Mouse (Mus musculus): ENCODE data around the gene Fam133b.

Fam133b gene

DNA sequence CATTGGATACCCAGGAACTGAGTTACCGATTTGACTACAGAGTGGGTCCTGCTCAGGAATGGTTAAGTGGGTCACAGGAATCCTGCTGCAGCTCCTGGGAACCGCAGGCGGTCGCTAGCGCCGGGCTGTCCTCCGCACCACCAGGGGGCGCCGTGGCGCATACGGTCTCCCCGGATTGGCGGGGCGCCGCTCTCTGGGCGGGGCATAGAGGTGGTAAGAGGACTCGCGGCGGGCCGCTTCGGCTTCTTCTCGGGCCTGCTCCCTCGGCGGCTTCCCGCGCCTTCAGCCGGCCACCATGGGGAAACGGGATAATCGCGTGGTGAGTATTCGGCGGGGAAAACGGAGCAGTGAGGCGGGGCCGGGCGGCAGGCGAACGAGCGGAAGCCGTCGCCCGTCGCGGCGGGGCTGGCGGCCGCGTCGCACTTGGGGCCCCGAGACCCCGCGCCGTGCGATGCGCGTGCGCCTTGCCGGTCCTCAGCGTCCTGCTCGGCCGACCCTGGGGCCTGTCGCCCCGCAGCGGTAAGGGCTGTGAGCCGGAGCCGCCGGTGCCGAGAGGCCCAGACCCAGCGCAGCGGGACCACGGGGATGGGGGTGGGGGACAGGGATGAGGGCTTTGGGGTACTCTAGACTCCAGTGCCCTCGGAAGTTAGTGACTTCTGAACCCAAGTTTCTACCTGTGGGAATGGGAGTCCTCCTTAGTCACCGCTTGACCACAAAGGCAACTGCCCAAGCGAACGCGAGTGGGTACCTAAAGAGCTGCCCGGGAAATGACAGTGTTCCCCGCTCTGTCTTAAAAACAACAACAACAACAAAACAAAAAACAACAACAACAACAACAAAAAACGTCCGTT lies at the start of gene Fam133b:
Fam133b (plus strand) TSS at position 205 of the 851 bp plus-strand sequence.
- DNase-seq (ENCODE audit: low spot score in 2 of 2), result peak; percentile 90 to 95

DNA sequence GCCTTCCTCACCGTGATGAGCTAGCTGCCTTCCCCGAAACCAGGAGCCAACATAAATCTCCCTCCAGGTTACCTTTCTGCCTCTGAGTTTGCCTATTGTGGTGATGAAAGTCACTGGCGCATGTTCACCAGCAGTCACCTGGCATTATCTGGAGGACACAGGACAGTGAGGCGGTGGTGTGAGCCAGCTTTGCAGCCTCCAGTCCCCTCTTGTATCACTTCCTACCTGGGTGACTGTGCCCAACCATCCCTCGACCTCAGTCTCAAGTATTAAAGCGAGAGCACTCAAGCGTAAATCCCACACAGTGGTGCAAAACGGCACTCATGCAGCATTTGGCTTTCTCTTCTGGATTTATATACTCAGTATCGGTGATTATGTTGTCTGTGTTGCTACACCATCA lies 49.7 kb upstream of the Fam133b start:
- DNase-seq (ENCODE audit: low spot score in 2 of 2), result no peak

DNA sequence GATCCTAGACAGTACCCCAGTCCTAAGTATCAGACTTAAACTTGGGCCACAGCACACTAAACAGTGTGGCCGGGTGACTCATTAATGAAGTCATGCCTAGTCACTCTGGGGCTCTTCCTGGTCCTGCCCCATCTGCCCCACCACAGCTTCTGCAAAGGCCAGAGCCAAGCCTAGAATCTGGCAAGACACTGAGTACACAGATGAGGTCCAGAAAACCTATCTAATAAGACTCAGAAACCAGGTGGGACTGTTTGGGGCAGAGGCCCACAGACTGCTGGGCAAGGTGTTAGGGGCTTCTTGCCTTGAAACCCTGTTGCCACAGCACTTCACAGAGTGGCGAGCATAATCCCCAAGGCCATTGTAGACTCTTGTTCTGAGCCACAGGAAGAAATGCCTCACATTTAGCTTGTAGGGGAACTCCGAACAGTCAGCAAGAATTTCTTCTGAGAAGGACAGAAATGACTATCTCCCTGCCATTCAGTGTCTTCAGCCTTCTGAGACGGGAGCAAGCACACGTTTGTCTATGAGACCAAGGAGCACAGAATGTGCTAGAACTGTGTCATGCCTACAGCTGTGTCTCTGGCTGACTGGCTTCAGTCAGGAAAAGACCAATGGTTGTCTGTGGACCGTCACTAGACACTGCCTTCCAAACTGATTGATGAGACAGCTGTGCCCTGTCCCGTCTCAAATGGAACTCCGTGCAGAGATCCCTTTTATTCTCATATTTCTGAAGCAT lies 49.0 kb upstream of the Fam133b start:
- no peak for DNase-seq (ENCODE audit: low spot score in 2 of 2)

DNA sequence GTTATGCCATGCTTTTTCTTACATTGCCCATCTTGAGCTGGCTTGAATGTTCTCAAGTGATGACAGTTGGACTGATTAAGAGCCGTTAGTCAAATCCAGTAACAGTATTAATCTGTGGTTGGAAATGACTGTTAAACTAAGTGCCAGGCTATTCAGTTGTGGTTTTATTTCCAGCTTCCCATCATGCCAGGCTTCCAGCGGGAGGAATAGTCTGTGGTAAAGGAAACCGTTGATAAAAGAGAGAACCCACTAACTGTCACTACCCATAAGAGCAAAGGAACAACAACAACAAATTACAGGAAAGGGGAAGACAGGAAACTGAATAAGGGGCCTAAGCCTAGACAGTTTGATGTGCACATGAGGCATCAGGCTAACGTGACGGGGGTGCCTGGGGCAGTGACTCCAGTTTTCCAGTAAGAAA lies 46.1 kb upstream of the Fam133b start:
- no peak for DNase-seq (ENCODE audit: low spot score in 2 of 2)

DNA sequence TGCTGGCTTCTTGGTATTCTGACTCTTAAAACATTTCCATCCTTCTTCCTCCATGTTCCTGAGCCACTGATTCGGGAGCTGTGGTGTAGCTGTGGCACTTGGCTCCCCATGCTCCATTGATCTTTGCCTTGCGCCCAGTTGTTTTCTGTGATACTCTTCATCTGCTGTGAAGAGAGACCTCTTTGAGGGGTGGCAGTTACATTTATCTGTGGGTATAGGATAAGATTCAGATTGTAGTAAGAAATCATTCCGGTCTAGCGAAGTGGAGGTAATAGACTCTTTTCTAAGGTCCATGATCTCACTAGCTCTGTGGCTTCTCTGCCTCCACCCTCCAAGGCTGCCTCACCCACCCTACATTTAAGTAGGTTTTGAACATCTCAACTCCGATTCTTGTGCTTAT lies 43.3 kb upstream of the Fam133b start:
- DNase-seq (ENCODE audit: low spot score in 2 of 2), result no peak

DNA sequence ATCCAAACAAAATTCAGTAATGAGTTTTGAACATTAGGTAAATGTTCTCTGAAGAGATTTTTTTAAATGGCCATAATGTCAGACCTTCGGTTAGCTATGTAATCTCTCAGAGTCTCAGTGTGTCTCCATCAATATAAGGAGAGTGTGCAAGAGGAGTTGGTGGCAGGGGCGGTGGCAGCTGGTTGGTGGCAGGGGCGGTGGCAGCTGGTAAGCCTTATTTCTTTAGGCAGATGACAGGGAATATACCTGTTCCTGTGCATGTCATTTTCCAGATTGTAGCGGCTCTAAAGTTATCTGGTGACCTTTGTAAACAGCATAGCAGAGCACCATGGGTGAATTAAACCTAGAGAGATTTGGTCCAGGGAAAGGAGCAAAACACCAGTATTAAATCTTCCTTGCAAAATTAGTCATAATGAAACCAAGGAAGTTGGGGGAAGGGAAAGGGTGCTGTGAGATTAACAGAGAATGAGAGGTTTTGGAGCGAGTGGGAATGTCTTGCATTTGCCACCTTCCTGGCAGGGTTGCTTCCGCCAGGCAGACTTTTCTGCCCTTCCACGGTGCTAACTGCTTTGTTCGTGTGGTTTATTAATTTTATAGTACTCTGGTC lies 42.6 kb upstream of the Fam133b start:
- no peak for DNase-seq (ENCODE audit: low spot score in 2 of 2)

DNA sequence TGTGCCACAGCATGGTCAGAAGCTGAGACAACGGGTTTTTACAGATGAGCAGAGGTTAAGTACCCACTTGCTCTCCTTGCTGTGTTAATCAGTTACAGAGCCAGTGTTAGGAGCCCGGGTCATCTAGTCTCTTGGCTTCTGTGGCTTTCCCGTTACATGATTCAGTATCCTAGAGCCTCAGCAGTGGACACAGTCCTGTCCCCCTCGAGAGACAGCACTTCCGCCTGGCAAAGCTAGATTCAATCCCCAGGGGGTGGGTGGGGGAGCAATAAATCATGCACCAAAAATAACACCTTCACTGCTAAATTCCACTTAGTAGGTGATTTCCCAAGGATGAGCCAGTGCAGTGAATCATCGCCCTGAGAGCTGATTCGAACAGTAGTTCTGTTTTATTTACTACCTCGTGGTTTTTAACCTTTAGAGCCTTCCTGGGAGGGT lies 42.0 kb upstream of the Fam133b start:
- no peak for DNase-seq (ENCODE audit: low spot score in 2 of 2)

DNA sequence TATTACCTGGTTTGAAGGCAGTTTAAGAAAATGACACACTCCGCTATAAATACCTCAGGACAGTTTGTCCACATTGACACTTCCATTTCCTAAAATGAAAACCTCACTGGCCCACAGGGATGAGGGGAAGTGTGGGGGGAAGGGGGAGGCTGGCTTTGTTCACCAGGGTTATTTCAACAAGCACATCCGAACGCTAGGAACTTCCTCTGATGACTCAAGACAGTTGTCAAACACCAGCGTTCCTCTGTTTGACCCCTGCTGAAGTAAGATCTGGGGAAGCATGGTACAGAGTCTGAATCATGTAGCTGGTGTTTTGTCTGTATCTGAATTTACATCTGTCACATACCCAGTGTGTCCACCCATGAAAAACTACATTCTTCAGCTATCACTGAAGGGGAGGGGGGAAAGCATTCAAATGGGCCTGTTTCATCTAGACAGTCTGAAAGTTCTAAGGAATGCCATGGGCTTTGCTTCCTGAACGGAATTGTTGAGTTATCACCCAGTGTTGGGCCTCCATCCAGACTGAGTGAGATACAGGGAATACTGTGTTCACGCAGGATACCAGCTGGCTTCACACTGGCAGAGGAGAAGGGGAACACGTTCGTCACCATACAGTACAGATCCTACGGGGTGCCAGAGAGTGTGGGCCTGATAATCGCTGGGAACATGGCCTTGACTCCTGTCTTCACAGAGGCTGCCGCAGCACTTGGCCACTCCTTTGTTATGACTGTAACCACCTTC lies 40.9 kb upstream of the Fam133b start:
- DNase-seq (ENCODE audit: low spot score in 2 of 2), result no peak

DNA sequence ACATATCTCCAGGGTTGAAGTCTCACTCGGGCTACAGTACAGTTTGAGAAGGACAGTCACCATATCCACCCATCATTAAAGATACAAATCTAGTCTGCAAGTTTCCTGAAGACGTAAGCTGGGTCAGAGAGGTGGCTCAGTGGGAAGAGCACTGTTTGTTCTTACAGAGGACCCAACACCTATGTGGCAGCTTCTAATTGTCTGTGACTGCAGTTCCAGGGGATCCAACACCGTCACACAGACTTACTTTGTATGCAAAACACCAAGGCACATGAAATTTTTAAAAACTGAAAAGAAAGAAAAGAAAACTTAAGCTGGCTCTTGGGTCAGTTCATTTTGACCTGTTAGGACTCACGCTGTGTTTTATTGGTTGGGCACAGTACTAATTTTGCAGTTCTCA lies 40.3 kb upstream of the Fam133b start:
- no peak for DNase-seq (ENCODE audit: low spot score in 2 of 2)

DNA sequence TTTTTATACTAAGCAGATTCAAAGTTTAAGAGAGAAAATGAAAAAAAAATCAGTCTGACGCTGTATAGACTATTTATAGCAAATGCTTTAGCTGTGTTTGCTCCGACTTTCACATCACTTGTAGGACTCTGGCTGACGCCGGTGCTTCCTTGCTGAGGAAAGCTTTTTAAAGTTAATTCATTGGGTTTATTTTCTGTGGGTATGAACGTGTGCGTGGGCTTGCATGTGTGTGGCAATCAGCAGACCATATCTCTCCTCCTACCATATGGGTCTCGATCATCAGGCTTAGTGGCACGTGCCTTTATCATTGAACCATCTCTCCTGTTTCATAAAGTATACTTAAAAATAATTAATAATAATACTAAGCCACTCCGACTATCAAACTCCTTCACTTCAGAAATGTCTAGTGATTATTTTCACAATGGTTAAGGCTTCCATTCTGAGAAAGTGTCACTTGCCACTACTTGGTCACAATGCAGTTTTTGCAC lies 39.8 kb upstream of the Fam133b start:
- no peak for DNase-seq (ENCODE audit: low spot score in 2 of 2)

DNA sequence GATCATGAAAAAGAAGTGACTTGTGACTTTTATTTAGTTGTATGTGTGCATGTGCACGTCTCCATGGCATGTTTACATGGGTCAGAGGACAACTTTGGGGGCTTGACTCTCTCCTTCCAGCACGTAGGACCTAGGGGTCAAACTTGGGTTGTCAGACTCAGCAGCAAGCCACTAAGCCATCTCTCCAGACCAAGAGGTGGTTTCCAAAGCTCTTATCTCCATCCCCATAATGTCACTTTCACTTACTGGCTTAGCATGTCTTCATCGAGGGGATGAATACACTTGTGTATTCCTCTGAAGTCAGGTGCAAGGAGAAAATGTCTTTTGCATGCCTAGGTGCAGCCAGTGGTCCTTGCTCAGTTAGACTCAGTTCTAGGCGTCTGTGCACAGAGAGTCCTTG lies 39.2 kb upstream of the Fam133b start:
- DNase-seq (ENCODE audit: low spot score in 2 of 2), result no peak

DNA sequence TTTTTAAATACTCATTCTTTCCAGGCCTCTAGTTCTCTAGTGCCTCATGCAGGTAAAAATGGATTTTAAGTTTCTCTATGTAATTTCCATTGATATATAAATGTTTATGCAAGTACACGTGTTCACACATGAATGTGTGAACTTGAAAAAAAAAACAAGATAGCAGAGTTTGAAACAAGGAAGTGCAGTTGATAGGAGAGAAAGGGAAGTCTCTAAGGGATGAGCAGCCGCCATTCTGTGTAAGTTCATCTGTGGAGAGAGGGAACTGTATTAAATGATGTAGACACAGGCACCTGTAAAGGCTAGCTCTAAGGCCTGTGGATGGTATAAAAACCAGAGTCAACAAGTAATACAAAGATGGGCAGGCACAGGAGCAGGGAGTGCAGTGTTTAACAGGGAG lies 38.1 kb upstream of the Fam133b start:
- DNase-seq (ENCODE audit: low spot score in 2 of 2), result no peak

DNA sequence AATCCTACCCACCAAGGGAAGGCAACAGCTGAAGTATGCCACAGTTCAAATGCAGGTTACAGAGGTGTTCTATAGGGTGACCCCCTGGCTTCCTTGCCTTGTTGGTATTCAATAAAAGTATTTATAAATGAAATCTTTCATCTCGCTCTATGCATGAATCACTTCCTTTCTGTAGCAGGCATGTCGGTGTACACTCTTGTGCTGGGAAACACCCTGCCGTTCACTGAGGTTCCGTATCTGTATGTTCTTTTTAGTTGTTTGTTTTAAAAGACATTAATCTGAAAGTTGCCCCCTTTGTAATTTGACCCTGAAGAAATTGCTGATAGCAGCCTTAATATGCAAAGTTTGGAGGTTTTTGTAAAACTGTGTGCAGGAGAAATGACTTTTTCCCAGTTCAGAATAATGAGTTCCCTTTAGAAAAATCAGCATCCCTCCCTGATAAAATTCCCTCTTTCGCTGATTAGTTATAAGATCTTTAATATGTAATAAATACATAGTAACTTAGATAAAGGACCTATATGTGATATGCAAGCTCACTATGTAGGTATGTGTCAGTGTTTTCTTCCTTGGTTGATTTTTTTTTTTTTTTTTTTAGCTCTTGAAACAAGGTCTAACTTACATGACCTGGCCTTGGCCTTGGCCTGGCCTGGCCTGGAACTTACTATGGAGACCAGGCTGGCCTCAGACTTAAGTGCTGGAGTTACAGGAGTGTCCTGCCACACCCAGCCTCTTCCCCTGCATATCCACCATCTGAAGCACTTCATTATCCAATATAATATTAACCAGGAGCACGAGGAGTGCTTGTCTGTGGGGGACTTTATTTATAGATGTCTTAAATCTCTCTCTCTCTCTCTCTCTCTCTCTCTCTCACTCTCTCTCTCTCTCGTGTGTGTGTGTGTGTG lies 34.9 kb upstream of the Fam133b start:
- DNase-seq (ENCODE audit: low spot score in 2 of 2), result no peak

DNA sequence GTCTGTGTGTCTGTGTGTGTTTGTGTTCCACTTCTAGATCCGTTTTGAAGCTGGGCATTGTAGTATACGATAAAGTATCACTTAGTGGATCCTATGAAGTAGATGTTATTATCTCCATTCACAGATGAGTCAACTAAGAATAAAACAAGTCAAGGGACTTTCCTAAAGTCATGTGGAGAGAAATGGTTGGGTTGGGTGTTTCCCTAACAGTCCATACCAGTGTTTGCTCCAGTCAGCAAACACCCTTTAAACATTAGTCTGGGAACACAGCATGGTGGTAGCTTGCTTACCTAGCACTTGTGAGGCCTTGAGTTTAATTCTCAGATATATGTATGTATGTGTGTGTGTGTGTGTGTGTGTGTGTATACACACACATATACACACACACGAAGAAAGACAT lies 34.1 kb upstream of the Fam133b start:
- no peak for DNase-seq (ENCODE audit: low spot score in 2 of 2)

DNA sequence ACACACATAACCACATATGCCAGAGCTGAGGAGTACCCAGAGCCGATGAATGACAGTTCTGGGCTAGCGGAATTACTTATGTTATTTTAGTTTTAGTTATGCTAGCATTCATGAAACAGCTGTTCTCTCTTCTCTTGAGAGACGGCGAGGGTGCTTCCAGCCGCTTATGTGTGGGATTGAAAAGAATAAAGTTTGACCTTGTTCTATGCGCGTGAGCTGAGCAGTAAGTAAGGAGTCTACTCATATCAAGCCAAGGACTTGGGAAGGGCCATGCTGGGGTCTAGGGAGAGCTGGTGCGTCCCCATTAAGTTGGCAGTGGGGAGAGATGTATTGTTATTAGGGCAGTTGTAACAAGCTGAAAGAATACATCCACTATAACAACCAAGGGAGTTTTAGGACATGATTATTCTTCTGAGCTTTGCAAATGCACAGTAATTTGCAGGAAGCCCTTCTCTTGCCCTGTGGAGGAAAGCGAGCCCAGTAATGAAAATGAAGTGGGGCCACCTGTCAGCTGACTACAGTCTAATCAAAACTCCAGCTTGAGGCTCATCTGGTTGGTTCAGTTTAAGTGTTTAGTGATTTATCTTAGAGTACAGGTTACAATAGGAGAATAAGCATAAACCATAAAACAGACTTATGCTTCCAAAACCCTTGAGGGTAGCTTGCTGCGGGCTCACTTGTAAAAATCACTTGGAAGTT lies 32.4 kb upstream of the Fam133b start:
- no peak for DNase-seq (ENCODE audit: low spot score in 2 of 2)

DNA sequence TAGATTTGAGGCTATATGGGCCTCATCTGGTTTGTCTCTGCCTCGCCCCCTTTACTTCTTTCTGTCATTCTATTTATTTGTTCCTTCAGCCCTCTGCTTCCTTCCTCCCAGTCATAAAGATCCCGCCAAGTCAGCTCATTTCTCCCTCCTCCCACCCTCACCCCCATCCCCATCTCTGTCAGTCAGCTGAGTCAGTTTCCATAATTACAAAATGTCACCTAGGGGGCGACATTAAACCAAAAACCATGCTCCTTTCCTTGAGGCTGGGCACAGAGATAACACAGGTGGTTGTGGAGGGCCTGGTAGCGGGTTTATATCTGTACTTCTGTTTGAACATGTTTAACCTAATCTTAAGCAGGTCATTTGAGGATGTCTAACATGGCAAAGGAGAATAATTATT lies 31.0 kb upstream of the Fam133b start:
- DNase-seq (ENCODE audit: low spot score in 2 of 2), result no peak

DNA sequence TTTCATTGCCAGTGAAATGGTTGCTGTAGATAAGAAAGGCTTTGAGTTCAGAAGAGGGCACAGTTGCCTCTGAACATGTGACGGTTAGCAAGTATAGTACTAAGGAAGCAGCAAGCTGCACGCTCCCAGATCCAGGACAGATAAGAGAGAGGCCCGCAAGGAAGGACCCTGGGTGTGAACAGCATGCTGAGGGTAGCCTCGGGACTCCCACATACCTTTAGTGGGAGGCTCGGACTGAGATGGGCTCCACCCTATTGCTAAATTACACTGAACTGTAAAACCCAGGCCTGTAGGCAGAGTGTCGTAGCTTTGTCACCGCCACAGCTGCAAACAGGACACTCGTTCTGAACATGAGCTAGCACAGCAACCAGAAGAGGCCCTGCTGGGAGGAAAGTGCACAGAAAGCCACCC lies 28.7 kb upstream of the Fam133b start:
- DNase-seq (ENCODE audit: low spot score in 2 of 2), result no peak

DNA sequence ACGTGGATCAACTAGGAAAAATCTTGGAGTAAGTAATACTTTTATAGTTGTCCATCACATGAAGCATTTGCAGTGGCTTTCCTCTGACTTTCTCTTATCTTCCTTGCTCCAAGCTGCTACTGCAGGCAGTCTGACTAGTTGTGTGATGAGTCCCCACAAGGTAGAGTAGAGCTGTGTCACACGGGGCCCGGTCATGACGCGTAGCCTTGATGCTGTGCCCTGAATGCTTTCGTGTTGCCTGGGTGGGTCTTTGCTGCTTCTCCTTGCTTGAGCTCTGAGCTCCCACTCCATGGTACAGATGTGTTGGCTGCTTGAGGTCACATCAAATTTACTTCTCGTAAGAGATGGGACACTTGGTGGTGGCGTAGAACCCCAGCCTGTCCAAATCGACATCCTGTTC lies 28.2 kb upstream of the Fam133b start:
- no peak for DNase-seq (ENCODE audit: low spot score in 2 of 2)

DNA sequence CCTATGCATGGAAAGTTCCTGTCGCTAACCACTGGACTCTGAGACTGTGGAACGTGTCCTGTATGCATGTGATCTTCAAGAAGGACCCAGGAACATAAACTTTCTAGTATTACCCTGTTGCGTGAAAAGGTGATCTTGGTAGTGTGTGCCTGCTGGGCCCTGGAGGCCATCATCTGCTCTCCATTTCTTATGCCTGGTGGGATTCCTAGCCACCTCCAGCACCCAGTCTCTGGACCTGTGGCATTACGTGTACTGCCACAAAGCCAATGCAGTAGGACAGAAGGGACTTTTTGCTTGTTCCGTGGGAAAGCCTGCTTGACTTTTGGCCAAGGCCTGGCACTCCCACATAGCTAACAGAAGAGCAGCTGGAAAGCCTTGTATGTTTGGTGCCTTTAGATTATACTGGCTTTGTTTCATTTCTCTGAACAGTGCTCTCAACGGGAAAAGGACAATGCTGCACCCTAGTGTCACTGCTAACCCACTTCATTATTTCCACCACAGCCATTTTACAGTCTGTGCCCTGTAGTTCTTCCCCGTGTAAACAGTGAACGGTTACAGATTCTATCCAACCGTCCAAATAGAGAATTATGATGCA lies 27.1 kb upstream of the Fam133b start:
- peak in 1 of 2 experiments; percentile 27 for DNase-seq (ENCODE audit: low spot score in 2 of 2)

Data from frontal cortex, postnatal 14 days (tissue).